Mouse (Mus musculus) ovary, adult 18-20 months (tissue): ENCODE data around the gene Mup17.
"Not testable (repeated sequence)": the region's sequence is repeated elsewhere in the genome, so short reads cannot be mapped to it uniquely, and the experiment has no call there.

Experiments
- DNase-seq: peaks from one replicate; pipeline ENCODE4 v3.0.0; 2022; ENCODE audit warnings: low spot score, mixed read lengths

Mup17 gene

GRCm38 (mm10) chr4:61595771-61596170 lies at the start of gene Mup17:
Gene Mup17, minus strand, starts transcription at chr4:61595871.
- not testable (repeated sequence) for DNase-seq

DNA sequence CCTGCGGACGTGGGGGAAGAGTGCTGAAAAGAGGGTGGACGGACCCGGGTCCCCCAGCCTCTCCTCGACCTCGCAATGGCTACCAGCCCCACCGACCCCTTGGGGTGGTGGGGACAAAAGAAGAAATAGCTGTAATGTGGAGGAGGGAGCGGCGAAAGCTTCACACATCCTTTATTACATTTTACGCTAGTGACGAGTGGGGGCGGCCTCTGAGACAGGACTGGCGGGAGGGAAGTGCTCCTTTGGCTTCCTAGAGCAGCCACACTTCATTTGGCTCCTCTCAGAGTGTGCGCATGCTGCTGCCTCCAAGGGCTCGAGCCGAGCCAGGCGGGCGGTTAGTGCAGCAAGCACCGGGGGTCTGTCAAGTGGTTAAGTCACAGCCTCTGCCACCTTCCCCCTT lies 24.1 kb downstream of the Mup17 start:
- DNase-seq = not testable (repeated sequence)

DNA sequence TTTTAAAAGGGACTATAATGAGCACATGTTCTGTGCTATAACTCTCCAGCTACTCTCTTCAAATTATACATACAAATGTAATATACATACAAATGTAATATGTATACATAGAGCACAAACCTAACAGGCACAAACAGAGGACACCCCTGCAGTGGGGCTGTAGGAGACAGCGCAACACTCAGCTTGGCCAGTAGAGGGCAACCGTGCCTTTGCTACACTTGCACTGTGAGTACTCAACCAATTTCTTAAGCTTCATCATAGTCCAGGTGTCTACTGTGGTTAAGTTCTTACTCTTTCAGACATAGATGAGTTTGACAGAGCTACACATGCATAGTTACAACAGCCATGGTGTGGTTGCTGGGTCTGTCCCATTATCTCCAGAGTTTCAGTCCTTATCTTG lies 39.8 kb downstream of the Mup17 start:
- not testable (repeated sequence) for DNase-seq
